Mouse (Mus musculus): Measurements from ENCODE around the gene Fgfr2.

- no peak for TF ChIP-seq CTCF (conservative IDR thresholded peaks at IDR 0.05; ENCODE audit: insufficient read depth, insufficient read length, low read depth, low read length)
- TF ChIP-seq POLR2A (IDR thresholded peaks at IDR 0.05; ENCODE audit: low read depth, low read length) = no peak
Measured at GRCm38 (mm10) chr7:132380634-132381336, 742.4 kb downstream of the Fgfr2 start.

All from kidney, adult 2 months (tissue).